Mouse (Mus musculus) cerebellum, postnatal 25 days (tissue): ENCODE measurements around the gene Tymp.
A peak's percentile ranks its signal among the peaks of the same experiment; 100 is the strongest.

Source experiments
- DNase-seq, 2 experiments: peaks; one replicate each; pipeline ENCODE4 v3.0.0; 2021; ENCODE audit warnings: mixed read lengths in 2 of 2

Tymp gene

DNA sequence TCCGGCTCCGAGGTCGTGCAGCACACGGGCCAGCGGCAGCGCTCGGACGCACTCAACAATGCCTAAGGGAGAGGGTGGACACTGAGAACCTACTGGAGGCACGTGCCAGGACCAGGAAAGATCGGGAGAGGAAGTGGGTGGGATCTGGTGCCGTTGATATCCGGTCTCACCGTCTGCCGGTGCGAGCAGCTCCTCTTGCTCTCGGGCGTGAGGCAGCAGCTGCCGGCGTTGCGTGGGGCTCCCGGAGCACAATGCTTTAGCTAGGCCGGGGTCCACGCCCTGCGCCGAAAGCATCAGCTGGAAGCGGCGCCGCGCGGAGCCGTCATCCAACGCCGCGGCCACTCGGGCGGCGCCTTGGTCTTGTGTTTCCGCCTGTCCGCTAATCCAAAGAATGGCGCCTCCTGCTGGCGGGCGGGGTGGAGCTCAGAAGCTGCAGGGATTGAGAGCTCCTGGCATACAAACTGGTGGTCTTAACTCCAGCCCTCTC lies 3.0 kb downstream of the Tymp start, which contains the start of gene Sco2:
TSS of gene Sco2 (minus strand) at position 85 of the 487 bp plus-strand sequence.
- DNase-seq, result peak; percentile 97 to 98

- DNase-seq, result peak; percentile 84 to 90
These were observed 3.6 kb downstream of the Tymp start for GRCm38 (mm10) chr15:89373027-89373761.

DNA sequence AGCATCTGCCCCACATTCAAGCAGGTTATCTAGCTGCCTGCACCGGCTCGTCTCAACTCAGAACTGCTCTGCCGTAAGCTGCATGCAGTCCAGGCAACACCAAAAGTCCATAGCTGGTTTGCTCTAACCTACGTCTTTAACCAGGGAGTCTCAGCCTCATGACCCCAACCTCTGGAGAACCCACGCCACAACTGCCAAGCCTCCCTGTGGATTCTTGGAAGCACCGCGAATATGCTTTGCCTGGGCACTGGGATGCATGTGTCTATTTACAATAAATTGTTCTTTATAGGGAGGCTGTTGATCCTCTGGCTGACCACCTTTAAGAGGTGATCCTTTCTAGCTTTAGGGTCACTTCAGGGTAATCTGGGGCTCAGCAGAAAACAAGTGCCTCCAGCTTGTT lies 4.3 kb downstream of the Tymp start:
- DNase-seq, result no peak

DNA sequence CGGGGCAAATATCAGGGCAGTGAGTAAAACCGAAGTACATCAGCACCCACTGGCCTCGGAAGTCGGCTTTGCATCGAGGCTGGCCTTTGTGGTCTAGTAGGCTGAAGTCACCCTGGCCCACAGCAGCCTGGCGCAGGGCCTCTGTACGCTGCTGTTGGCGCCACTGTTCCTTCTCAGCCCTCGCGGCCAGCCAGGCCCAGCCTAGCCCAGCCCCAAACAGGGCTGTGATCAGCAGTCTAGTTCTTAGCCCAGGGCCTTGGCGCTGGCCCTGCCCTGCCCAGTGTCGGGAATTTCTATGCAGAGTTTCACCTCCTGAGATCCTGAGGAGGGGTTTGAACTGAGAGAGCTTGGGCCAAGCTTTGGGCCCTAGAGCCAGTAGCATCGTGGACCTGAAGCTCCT lies 4.8 kb downstream of the Tymp start:
- no peak for DNase-seq

DNA sequence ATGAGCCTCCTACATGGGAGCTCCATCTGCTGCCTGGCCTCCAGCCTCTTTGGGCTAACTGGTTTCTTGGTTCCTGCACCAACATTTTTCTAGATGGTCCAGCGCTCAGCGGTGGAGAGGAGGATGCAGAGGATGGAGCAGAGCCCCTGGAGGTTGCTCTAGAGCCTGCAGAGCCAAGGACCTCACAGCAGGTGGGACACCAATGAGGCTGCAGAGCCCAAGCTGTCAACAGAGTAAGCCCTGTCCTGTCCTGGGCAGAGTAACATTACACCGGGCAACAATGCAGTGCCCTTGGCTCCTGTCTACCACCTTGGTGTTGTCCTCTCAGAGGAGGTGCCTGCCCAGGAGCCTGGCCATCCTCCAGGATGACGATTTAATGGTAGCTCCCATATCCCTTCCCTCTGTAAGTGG lies 11.7 kb downstream of the Tymp start:
- DNase-seq, result peak; percentile 93 to 94

DNA sequence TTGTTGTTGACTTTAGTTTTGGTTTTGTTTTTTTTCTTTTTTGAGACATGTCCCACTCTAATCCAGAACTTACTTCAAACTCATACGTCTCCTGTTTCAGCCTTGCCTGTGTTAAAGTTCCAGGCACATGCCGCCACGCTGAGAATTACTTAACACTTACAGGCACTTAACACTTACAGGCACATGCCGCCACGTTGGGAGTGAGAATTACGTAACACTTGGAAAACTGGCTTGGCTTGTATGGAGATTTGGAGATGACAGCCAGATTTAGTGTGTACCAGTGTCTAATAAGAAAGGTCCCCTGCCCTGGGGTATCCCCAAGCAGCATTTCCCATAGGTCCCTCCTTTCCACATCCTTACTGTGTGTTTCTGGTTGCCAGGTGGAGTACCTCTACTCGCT lies 13.8 kb downstream of the Tymp start:
- no peak for DNase-seq

DNA sequence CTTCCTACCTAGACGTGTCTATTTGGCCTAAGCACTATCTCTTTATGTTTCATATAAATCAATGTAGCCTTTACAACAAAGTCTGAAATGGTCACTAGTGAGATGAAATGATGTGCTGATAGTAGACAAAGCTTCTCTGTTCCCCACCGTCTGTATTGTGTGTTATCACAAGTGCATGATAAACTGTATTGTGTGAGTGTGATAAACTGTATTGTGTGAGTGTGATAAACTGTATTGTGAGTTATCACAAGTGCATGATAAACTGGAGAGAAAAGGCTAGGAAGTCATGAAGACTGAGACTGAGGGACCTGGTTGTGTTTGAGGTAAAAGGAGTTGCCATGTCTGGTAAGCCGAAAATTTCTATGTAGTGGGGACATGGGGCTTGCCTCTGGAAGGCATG lies 18.1 kb downstream of the Tymp start:
- DNase-seq, result no peak

GRCm38 (mm10) chr15:89356372-89356771 lies 20.5 kb downstream of the Tymp start:
- peak in 1 of 2 experiments; percentile 63 for DNase-seq

DNA sequence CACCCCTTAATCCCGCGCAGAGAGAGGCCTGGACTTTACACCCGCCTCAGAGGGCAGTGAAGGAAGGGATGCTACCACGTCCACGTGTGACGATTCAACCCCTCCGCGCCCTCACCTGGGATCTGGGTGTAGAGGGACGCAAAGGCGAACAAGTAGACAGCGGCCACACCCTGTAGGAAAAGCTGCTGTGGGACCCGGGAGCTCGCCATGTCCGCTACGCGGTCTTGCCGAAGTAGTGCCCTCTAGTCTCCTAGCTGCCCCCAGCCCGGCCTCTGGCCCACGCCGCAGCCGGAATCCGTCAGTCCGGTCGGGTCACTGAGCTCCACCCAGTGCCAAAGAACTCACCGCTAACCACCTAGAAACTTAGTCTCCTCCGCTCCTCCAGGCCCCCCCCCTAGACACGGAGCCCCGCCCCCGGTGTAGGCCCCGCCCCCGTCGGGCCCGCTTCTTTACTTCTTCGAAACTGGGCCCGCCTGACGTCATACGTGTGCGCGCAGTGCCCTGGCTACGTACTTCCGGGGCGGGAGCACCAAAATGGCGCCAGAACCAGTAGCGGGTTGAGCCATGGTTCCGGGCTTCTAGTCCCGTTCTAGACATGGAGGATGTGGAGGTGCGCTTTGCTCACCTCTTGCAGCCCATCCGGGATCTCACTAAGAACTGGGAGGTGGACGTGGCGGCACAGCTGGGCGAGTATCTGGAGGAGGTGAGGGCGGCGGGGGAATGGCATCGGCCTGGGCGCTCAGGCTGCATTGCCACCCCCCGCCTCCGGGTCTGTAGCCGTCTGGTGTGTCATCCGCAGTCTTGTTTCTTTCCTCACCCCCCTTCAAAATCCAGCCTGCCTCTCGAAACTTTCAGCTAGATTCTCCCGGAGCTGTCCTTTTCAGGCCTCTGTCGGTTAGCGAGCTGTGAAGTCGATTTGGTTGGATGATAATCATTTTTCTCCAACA lies 21.3 kb downstream of the Tymp start, which contains the start of the genes Lmf2 and Ncaph2:
TSS of gene Lmf2 (minus strand) at position 419 of the 947 bp plus-strand sequence.
TSS of gene Ncaph2 (plus strand) at position 479 of the 947 bp plus-strand sequence.
- peak; percentile 96 to 98 for DNase-seq

- DNase-seq, result peak in 1 of 2 experiments; percentile 28
These were observed 22.4 kb downstream of the Tymp start for GRCm38 (mm10) chr15:89354455-89354854.

GRCm38 (mm10) chr15:89353837-89354236 lies 23.0 kb downstream of the Tymp start:
- no peak for DNase-seq

- DNase-seq, result no peak
These were observed 24.0 kb downstream of the Tymp start for GRCm38 (mm10) chr15:89352795-89353194.

DNA sequence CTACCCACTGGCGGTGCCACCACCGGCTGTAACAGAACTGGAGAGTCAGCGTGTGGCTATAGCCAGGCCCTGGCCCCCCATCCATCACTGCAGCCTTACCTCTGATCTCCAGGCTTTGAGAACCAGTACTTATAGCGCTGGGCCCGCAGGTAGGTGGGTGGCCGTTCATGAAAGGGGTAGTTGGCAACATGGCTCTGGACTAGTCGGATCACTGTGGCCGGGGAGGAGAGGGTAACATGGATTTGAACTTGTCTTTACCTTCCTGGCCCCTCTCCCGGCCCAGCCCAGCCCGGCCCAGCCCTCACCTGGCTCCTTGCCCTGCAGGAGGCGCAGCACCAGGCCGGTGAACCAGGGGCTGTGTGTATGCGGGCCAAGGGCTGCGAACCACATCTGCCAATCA lies 24.8 kb downstream of the Tymp start:
- DNase-seq, result peak in 1 of 2 experiments; percentile 20

GRCm38 (mm10) chr15:89351302-89351701 lies 25.5 kb downstream of the Tymp start:
- no peak for DNase-seq

- no peak for DNase-seq
These were observed 26.4 kb downstream of the Tymp start for GRCm38 (mm10) chr15:89350447-89350846.

GRCm38 (mm10) chr15:89343325-89343724 lies 33.5 kb downstream of the Tymp start:
- DNase-seq, result no peak

DNA sequence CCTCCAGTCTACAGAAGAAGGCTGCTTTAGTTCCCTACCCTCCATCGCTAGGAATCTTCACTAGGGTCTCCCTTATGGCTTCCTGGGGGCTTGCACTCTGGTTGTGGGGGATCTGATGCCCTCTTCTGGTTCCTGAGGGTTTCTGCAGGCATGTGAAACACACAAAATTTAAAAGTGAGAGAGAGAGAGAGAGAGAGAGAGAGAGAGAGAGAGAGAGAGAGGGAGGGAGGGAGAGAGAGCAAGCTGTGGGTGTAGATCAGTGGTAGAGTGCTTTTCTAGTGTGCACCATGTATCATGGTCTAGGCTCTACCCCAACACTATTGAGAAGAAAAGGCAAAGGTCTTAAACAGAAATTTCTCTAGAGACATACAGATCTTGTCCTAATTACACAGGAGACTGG lies 35.2 kb downstream of the Tymp start:
- DNase-seq, result no peak

GRCm38 (mm10) chr15:89340136-89340535 lies 36.7 kb downstream of the Tymp start:
- no peak for DNase-seq

DNA sequence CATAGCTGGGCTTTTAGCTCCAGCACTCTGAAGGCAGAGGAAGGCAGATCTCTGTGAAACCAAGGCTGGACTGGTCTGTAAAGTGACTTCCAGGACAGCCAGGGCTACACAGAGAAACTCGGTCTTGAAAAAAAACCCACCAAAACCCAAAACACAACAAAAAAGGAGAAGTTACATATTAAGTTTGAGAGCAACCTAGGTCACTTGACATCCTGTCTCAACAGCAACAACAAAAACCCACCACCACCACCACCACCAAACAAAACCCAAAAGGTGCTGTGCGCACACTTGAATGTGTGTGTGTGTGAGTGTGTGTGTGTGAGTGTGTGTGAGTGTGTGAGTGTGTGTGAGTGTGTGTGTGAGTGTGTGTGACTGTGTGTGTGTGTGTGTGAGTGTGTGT lies 37.1 kb downstream of the Tymp start:
- DNase-seq, result no peak

- DNase-seq, result no peak
These were observed 40.4 kb downstream of the Tymp start for GRCm38 (mm10) chr15:89336422-89336821.

DNA sequence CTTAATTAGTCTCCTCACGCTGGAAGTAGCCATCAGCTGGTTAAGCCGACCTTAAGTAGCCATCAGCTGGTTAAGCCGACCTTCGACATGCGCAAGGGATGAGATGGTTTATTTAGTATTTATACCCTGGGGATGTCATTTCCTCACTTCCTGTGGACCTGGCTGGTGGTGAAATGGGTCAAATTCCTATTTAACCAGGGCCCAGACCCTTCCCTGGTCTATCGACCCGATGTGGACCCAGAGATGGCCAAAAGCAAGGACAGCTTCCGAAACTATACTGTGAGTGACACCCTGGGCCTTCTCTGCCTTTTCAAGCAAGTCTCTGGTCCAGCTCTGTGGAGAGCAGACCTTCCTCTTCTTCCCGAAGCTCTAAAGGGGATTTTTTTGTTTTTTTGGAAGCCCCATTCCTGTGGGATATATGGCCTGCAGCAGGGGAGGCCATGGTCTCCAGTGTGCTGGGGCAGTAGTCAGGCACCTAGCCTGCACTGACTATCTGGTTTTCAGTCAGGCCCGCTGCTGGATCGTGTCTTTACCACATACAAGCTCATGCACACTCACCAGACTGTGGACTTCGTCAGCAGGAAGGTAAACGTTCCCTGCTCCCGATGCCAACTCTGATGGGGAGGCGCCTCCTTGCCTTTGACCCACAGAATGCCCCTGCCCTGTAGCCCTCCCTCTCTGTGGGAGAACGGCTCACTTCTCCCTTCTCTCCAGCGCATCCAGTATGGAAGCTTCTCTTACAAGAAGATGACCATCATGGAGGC lies 41.9 kb downstream of the Tymp start:
- DNase-seq, result no peak

DNA sequence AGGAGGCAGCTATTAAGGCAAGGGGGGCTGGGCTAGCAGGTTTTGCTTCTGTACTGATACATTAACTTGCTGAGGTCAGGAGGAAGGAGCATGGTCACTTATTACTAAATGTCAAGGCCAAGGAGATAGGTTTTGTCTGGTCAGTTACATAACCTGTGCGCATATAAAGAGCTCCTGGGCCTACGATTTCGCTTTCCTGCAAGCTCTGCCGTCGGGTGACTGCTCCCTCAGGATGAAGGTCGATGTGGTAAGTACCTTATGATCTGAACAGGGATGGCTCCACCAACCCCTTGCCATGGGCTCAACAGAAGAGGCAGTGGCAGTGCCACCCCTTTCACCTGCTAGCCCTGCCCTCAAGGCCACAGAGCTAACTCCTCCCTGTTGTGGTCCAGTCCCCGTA lies 42.6 kb downstream of the Tymp start, which contains the start of gene Miox:
TSS of gene Miox (plus strand) at position 128 of the 400 bp plus-strand sequence.
- no peak for DNase-seq
